Mouse (Mus musculus): ENCODE measurements around the gene Cmc4. TPM values are rescaled to one million over a fixed set of nuclear protein-coding genes. Genes with fewer than 3 reads are reported as not detected.

Cmc4 gene
- polyA plus RNA-seq, 1 experiment from 2014 or later, result 13.3 TPM

DNA sequence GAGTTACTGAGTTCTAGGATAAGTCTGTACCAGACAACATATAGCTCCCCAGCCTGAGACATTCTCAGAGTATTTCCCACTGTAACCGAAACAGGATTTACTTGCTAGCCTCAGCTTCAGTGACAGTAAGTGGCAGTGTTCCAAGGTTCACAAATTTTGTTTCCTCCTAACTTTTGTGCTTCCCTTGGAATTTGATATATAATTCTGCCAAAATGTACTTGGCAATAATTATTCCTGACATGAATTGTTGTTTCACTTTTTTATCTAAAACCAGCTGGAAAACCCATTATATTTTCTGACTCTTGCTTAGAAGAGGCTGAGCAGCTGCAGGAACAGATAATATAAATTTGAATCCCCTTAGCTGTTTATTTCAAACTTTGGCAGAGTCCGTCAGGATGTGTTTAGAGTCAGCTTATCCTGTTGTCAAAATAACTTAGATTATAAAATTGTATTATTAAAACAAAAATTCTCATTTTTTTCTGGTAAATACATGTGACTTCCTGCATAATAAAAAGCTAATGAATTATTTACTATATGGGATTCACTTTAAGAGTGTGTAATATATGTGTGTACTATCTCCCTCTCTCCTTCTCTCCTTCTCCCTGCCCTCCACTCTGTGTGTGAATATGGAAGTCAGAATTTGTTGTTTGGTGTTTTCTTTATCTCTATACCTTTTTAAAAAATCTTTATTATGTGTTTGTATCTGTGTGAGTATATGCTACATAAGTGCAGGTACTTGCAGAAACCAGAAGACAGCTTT lies 43.5 kb downstream of the Cmc4 start:
- in situ Hi-C loops (cut with MboI; ENCODE audit: low pct_unique_long_range_greater_than_20kb), result loop anchor here (10.0 kb wide), 1 partner anchor 1488 kb away; no protein-coding TSS in a partner anchor
- no peak for DNase-seq (ENCODE audit: low read depth, low spot score)
- CTCF ChIA-PET, result no interaction called here
- TF ChIP-seq CTCF (IDR thresholded peaks at IDR 0.05), result no peak
- POLR2A ChIA-PET, result interaction anchor here (0.6 kb wide), 1 partner anchor 9 kb away, joined by 3 read pairs; the partner anchor contains the start of gene Fundc2
- ATAC-seq, result no peak
- H3K27me3 ChIP-seq, result peaks cover 27% of the 10 kb centered on the region

DNA sequence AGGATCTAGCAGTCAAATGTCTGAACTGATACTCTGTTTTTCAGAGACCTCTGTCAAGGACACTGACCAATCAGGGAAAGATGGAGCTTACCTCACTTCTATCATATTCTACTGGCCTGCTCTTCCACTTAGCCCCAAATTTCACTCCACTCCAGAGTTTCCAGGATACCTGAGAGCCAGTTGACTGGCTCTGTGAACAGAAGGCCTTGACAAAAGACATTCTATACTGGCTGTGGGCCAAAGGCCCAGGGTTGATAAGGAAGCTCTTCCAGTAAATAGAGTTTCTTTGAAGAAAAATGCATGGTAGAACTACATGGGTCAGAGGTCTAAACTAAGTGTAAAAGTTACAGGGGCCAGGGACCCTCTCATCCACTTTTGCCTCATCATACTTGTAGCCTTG lies 46.2 kb downstream of the Cmc4 start:
- ChIA-PET POLR2A (no interaction called here), CTCF (no interaction called here)
- no peak for TF ChIP-seq CTCF (IDR thresholded peaks at IDR 0.05)
- H3K27me3 ChIP-seq, result peaks cover 24% of the 10 kb centered on the region
- ATAC-seq (no peak), DNase-seq (ENCODE audit: low read depth, low spot score) (no peak)
- in situ Hi-C loops (cut with MboI; ENCODE audit: low pct_unique_long_range_greater_than_20kb), result loop anchor here (10.0 kb wide), 1 partner anchor 1485 kb away; no protein-coding TSS in a partner anchor

Other genes with a start within 250 kb of the Cmc4 start
- gene Fundc2, start 34.2 kb downstream of the Cmc4 start, polyA plus RNA-seq (2021), result 131 TPM
- gene F8, start 34.0 kb downstream of the Cmc4 start, polyA plus RNA-seq (2021), result 2.1 TPM
- gene Mtcp1, start within 50 bp of the Cmc4 start, polyA plus RNA-seq (2021), result 5.3 TPM
- gene Brcc3, start within 50 bp of the Cmc4 start, polyA plus RNA-seq (2021), result 36.9 TPM
- 78.2 TPM for gene Vbp1, start 97.7 kb upstream of the Cmc4 start, polyA plus RNA-seq (2021)
- gene Rab39b, start 161.6 kb upstream of the Cmc4 start, polyA plus RNA-seq (2021), result 0.36 TPM